Mouse (Mus musculus): ENCODE results near the gene Nsd2. TPM values are rescaled to one million over a fixed set of nuclear protein-coding genes. Genes with fewer than 3 reads are reported as not detected.

Gene Nsd2
- total RNA-seq, 1 experiment, result 39.2 TPM

- Histone ChIP-seq H3K36me3 (ENCODE audit: control insufficient read depth, insufficient read depth, low read length, poor library complexity, severe bottlenecking) (no peaks in the 10 kb centered on the region), H3K27ac (ENCODE audit: insufficient read depth, low read depth, low read length, poor library complexity, severe bottlenecking) (no peak overlapping the region), H3K4me1 (ENCODE audit: control insufficient read depth in 2 of 2, insufficient read depth in 2 of 2, low read length in 2 of 2, poor library complexity in 1 of 2) (peaks cover 2 to 11% of the 10 kb centered on the region in 2 experiments; a peak in 1 of 4 replicates), H3K4me3 (ENCODE audit: insufficient read depth in 1 of 2, low read depth in 1 of 2, low read length in 2 of 2, poor library complexity in 1 of 2, severe bottlenecking in 1 of 2) (peak overlapping the region in 1 of 2 experiments; percentile 86; a peak in 2 of 4 replicates), H3K9me3 (ENCODE audit: control insufficient read depth, insufficient read depth, low read depth, low read length) (no peaks in the 10 kb centered on the region), H3K9ac (ENCODE audit: insufficient read depth, low read depth, low read length, poor library complexity, severe bottlenecking) (no peak overlapping the region)
- in situ Hi-C loops (cut with MboI; ENCODE audit: low sequenced_read_pairs in 2 of 2, unreplicated experiment in 2 of 2), result no loop called here
- no peak for DNase-seq (ENCODE audit: low read depth, low spot score)
- TF ChIP-seq CHD2 (IDR thresholded peaks at IDR 0.05; ENCODE audit: low read depth, low read length), result no peak
- TF ChIP-seq ZC3H11A (IDR thresholded peaks at IDR 0.05; ENCODE audit: borderline replicate concordance, low read depth, low read length), result no peak
- TF ChIP-seq ZNF384 (IDR thresholded peaks at IDR 0.05; ENCODE audit: low read depth, low read length), result no peak
- TF ChIP-seq HCFC1 (IDR thresholded peaks at IDR 0.05; ENCODE audit: borderline replicate concordance, insufficient read depth, low read length), result no peak
- no peak for TF ChIP-seq MAFK (IDR thresholded peaks at IDR 0.05; ENCODE audit: insufficient read depth, low read depth, low read length)
Observed at GRCm38 (mm10) chr5:33821901-33822427, 1.4 kb downstream of the Nsd2 start.

DNA sequence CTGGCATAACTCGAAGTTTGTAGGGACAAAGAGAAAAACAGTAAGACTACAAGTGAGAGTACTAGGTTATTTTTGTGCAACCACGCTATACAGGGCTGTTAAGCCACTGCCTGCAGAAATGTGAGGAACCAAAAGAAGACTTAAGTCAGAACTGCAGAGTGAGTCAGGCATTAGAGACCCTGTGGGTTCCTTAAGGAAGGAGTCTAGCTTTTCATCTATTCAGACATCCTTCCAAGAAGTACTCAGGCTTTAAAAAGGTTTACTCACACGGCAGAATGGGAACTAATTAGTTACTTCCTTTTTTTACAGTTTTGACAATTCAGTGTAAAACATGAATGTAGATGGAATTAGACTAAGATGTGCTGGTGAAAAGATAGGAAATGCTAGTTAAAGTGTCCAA is 1.9 kb downstream of the Nsd2 start:
- Histone ChIP-seq H3K9ac (ENCODE audit: insufficient read depth, low read depth, low read length, poor library complexity, severe bottlenecking) (no peak overlapping the region), H3K4me3 (ENCODE audit: insufficient read depth in 1 of 2, low read depth in 1 of 2, low read length in 2 of 2, poor library complexity in 1 of 2, severe bottlenecking in 1 of 2) (no peak overlapping the region), H3K9me3 (ENCODE audit: control insufficient read depth, insufficient read depth, low read depth, low read length) (no peaks in the 10 kb centered on the region), H3K36me3 (ENCODE audit: control insufficient read depth, insufficient read depth, low read length, poor library complexity, severe bottlenecking) (no peaks in the 10 kb centered on the region), H3K27ac (ENCODE audit: insufficient read depth, low read depth, low read length, poor library complexity, severe bottlenecking) (no peak overlapping the region), H3K4me1 (ENCODE audit: control insufficient read depth in 2 of 2, insufficient read depth in 2 of 2, low read length in 2 of 2, poor library complexity in 1 of 2) (peaks cover 2 to 11% of the 10 kb centered on the region in 2 experiments; a peak in 1 of 4 replicates)
- no peak for TF ChIP-seq CHD2 (IDR thresholded peaks at IDR 0.05; ENCODE audit: low read depth, low read length)
- no peak for TF ChIP-seq ZC3H11A (IDR thresholded peaks at IDR 0.05; ENCODE audit: borderline replicate concordance, low read depth, low read length)
- no peak for TF ChIP-seq ZNF384 (IDR thresholded peaks at IDR 0.05; ENCODE audit: low read depth, low read length)
- TF ChIP-seq MAFK (IDR thresholded peaks at IDR 0.05; ENCODE audit: insufficient read depth, low read depth, low read length), result no peak
- TF ChIP-seq HCFC1 (IDR thresholded peaks at IDR 0.05; ENCODE audit: borderline replicate concordance, insufficient read depth, low read length), result no peak
- no peak for DNase-seq (ENCODE audit: low read depth, low spot score)
- in situ Hi-C loops (cut with MboI; ENCODE audit: low sequenced_read_pairs in 2 of 2, unreplicated experiment in 2 of 2), result no loop called here

DNA sequence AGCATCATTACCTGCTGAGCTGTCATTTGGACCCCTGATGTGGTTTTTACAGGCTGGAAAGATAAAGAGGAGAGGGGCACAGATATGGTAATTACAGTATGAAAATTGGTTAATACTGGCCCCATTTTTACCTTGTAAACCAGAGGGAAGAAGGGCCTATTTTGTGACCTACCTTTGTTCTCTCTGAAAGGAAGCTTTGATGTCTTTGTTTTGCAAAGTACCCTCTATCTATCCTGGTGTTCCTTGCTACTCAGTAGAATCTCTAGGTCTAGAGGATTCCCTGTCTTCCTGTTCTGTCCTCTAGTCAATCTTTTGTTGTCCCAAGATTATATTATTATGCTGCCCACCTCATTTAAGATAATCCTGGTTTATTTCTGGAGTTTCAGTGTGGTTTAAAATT is 5.5 kb downstream of the Nsd2 start:
- no peak for TF ChIP-seq MAFK (IDR thresholded peaks at IDR 0.05; ENCODE audit: insufficient read depth, low read depth, low read length)
- TF ChIP-seq HCFC1 (IDR thresholded peaks at IDR 0.05; ENCODE audit: borderline replicate concordance, insufficient read depth, low read length), result no peak
- no peak for TF ChIP-seq CHD2 (IDR thresholded peaks at IDR 0.05; ENCODE audit: low read depth, low read length)
- no peak for TF ChIP-seq ZNF384 (IDR thresholded peaks at IDR 0.05; ENCODE audit: low read depth, low read length)
- TF ChIP-seq ZC3H11A (IDR thresholded peaks at IDR 0.05; ENCODE audit: borderline replicate concordance, low read depth, low read length), result no peak
- in situ Hi-C loops (cut with MboI; ENCODE audit: low sequenced_read_pairs in 2 of 2, unreplicated experiment in 2 of 2), result no loop called here
- Histone ChIP-seq H3K9me3 (ENCODE audit: control insufficient read depth, insufficient read depth, low read depth, low read length) (no peaks in the 10 kb centered on the region), H3K27ac (ENCODE audit: insufficient read depth, low read depth, low read length, poor library complexity, severe bottlenecking) (no peak overlapping the region), H3K4me1 (ENCODE audit: control insufficient read depth in 2 of 2, insufficient read depth in 2 of 2, low read length in 2 of 2, poor library complexity in 1 of 2) (0 out of 4 replicates have a peak, but pooled peaks cover 1 to 2% of the 10 kb centered on the region in 2 experiments), H3K9ac (ENCODE audit: insufficient read depth, low read depth, low read length, poor library complexity, severe bottlenecking) (no peak overlapping the region), H3K36me3 (ENCODE audit: control insufficient read depth, insufficient read depth, low read length, poor library complexity, severe bottlenecking) (no peaks in the 10 kb centered on the region), H3K4me3 (ENCODE audit: insufficient read depth in 1 of 2, low read depth in 1 of 2, low read length in 2 of 2, poor library complexity in 1 of 2, severe bottlenecking in 1 of 2) (no peak overlapping the region)
- DNase-seq (ENCODE audit: low read depth, low spot score), result peak; percentile 31

DNA sequence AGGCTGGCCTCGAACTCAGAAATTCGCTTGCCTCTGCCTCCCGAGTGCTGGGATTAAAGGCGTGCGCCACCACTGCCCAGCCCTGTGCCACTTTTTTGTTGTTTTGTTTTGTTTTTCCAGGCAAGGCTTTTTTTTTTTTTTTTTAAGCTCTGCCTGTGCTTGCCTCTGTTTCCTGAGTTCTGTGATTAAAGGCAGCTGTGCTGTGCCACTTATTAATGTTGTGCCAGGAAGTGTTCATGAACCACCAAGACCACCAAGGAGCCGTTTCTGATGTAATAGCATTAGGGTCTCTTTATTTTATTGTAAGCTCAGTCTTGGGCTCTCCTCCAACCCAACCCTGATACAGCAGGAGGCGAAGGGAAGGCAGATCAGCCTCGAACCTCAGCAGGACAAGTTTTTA is 7.6 kb downstream of the Nsd2 start:
- H3K4me1 ChIP-seq (ENCODE audit: control insufficient read depth in 2 of 2, insufficient read depth in 2 of 2, low read length in 2 of 2, poor library complexity in 1 of 2), result 0 out of 4 replicates have a peak, but pooled peaks cover 0 to 1% of the 10 kb centered on the region in 2 experiments
- no peak for DNase-seq (ENCODE audit: low read depth, low spot score)
- H3K9me3 ChIP-seq (ENCODE audit: control insufficient read depth, insufficient read depth, low read depth, low read length), result no peaks in the 10 kb centered on the region
- H3K27ac ChIP-seq (ENCODE audit: insufficient read depth, low read depth, low read length, poor library complexity, severe bottlenecking), result no peak overlapping the region
- TF ChIP-seq MAFK (IDR thresholded peaks at IDR 0.05; ENCODE audit: insufficient read depth, low read depth, low read length) (no peak), ZNF384 (IDR thresholded peaks at IDR 0.05; ENCODE audit: low read depth, low read length) (0 out of 2 replicates have a peak, but pooled peaks have one; percentile 18), HCFC1 (IDR thresholded peaks at IDR 0.05; ENCODE audit: borderline replicate concordance, insufficient read depth, low read length) (no peak)
- no peaks in the 10 kb centered on the region for H3K36me3 ChIP-seq (ENCODE audit: control insufficient read depth, insufficient read depth, low read length, poor library complexity, severe bottlenecking)
- no peak overlapping the region for H3K4me3 ChIP-seq (ENCODE audit: insufficient read depth in 1 of 2, low read depth in 1 of 2, low read length in 2 of 2, poor library complexity in 1 of 2, severe bottlenecking in 1 of 2)
- in situ Hi-C loops (cut with MboI; ENCODE audit: low sequenced_read_pairs in 2 of 2, unreplicated experiment in 2 of 2), result no loop called here
- no peak overlapping the region for H3K9ac ChIP-seq (ENCODE audit: insufficient read depth, low read depth, low read length, poor library complexity, severe bottlenecking)

All from ES-E14 (cell line).